24 mouse cellular contexts compared by ENCODE assay signal in the genomic region with DNA sequence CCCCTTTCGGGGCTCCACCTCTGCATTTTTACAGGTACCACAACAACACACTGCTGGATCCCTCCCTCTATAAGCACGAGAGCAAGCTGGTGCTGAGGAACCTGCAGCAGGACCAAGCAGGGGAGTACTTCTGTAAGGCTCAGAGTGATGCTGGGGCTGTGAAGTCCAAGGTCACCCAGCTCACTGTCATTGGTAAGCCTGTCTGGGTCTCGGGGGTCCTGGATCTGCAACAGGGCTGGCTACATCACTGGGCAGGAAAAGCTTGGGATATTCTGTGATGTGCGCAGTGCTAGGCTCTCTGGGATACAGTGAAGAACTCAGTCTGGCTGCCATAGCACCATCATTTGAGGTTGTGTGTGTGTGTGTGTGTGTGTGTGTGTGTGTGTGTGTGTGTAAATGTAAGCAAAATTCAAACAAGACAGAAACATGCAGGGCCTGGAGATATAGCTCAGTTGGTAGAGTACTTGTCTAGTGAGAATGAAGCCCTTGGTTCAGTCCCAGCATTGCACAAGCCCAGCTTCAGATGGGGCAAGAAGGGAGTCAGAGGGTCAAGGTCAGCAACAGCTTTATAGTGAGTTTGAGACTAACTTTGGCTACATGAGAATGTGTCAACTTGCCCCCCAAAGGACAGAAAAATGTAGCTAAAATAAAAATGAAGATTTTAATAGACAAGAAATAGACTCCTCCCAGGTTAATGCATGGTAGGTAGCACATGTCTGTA. TPM values are rescaled to one million over a fixed set of nuclear protein-coding genes. Genes with fewer than 3 reads are reported as not detected.
"Had no signal": no experiment of that assay in that cellular context is flagged by ENCODE, and none has a peak within 500 bp of the region (broad histone marks: within the 10 kb centered on the region; RNA-seq: fewer than 3 reads in every experiment).

No protein-coding gene starts in this region.

- H3K9ac ChIP-seq: kidney, embryonic 15.5 days; limb, embryonic 13.5 days; liver, embryonic 15.5 days; midbrain, embryonic 13.5 days; neural tube, embryonic 13.5 days; stomach, embryonic 15.5 days had no signal

- H3K36me3 ChIP-seq: kidney, embryonic 15.5 days; limb, embryonic 10.5 days; limb, embryonic 13.5 days; liver, embryonic 15.5 days; midbrain, embryonic 13.5 days; neural tube, embryonic 13.5 days; stomach, embryonic 15.5 days had no signal

- H3K4me1 ChIP-seq: kidney, embryonic 15.5 days; limb, embryonic 13.5 days; liver, embryonic 15.5 days; midbrain, embryonic 13.5 days; neural tube, embryonic 13.5 days; stomach, embryonic 15.5 days had no signal

- DNase-seq: kidney, adult 8-10 months; kidney, postnatal 10 days; kidney, postnatal 36 days; lung, adult 2 months; lung, postnatal 14 days; lung, postnatal 4 days; retina, postnatal 1 day; right cerebral cortex, postnatal 25 days; spleen, adult 18-20 months; thymus, postnatal 36 days had no signal

- H3K9me3 ChIP-seq: kidney, embryonic 15.5 days; limb, embryonic 10.5 days; limb, embryonic 13.5 days; liver, embryonic 15.5 days; midbrain, embryonic 13.5 days; neural tube, embryonic 13.5 days; stomach, embryonic 15.5 days had no signal

- H3K4me2 ChIP-seq: kidney, embryonic 15.5 days; limb, embryonic 13.5 days; liver, embryonic 11.5 days; liver, embryonic 15.5 days; midbrain, embryonic 13.5 days; neural tube, embryonic 13.5 days; stomach, embryonic 15.5 days had no signal

- ATAC-seq: midbrain, embryonic 13.5 days; midbrain, embryonic 16.5 days had no signal

- H3K27me3 ChIP-seq: kidney, embryonic 15.5 days; limb, embryonic 13.5 days; liver, embryonic 15.5 days; midbrain, embryonic 13.5 days; stomach, embryonic 15.5 days had no signal

- H3K27ac ChIP-seq: kidney, embryonic 15.5 days; limb, embryonic 10.5 days; limb, embryonic 13.5 days; liver, embryonic 15.5 days; midbrain, embryonic 13.5 days; neural tube, embryonic 13.5 days; stomach, embryonic 15.5 days had no signal

- H3K4me3 ChIP-seq: kidney, embryonic 15.5 days; limb, embryonic 10.5 days; limb, embryonic 13.5 days; liver, embryonic 15.5 days; midbrain, embryonic 13.5 days; myocyte; neural tube, embryonic 13.5 days; stomach, embryonic 15.5 days had no signal

RNA-seq across cellular contexts. Expression of a gene that starts 11.0 kb away (rescaled TPM):
- total RNA-seq: megakaryocyte progenitor cell, adult 5-6 weeks; megakaryocyte-erythroid progenitor cell, adult 5-6 weeks; monocyte, adult 5-6 weeks; neutrophil, adult 5-6 weeks had no signal
